Mouse (Mus musculus) CH12F3 (cell line): Measurements from ENCODE around the gene Lsm6.

ENCODE experiments used
- in situ Hi-C: fragments of 300-500 bp; cut with MboI; formaldehyde crosslinking; loops from 2 replicates; pipeline ENCODE4 v1.14.3; 2020; ENCODE audit warnings: low sequenced_read_pairs

Gene Lsm6

GRCm38 (mm10) chr8:78807283-78807682, 13.7 kb downstream of the Lsm6 start:
- in situ Hi-C loops, result no loop called here

DNA sequence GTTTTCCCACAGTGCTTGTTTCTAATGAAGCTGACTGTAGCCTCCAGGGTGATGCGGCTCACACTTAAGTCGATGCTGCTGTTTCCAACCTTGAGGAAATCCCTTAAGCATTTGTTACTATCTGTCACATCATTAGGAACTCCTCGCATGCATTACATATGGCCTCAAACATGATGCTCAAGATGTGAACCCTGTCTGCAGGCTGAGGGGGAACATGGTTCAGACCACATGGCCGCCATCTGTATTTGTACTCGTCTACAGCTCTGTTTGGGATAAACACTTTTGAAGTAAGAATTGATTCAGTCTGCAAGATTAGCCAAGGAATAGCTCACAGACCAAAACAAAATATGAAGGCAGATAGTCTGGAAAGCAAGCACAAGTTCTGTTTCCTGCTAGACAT, 14.9 kb downstream of the Lsm6 start:
- in situ Hi-C loops, result no loop called here

- in situ Hi-C loops, result no loop called here
Observed at GRCm38 (mm10) chr8:78801201-78801600, 19.7 kb downstream of the Lsm6 start.

DNA sequence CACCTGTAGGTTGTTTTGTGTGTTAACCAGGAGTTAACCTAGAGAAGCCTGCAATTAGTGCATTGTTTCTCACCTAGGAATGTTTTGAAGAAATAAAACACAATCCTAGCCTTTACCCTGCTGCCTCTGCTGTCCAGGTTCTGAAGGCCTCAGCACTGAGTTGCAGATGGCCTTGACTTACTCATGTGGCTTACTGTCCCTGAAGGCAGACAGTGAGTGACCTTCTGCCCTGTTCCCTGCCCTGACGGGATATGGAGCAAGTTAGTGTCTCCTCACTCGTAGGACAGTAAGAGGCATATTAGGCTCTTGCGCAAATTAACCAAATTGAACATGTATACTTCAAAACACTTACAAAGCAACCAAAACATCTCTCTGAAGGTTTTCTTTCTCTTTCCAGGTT, 22.3 kb downstream of the Lsm6 start:
- in situ Hi-C loops, result no loop called here

GRCm38 (mm10) chr8:78797985-78798384, 23.0 kb downstream of the Lsm6 start:
- in situ Hi-C loops, result no loop called here

- in situ Hi-C loops, result no loop called here
Observed at GRCm38 (mm10) chr8:78793231-78793630, 27.7 kb downstream of the Lsm6 start.

GRCm38 (mm10) chr8:78776816-78777215, 44.1 kb downstream of the Lsm6 start:
- in situ Hi-C loops, result no loop called here

DNA sequence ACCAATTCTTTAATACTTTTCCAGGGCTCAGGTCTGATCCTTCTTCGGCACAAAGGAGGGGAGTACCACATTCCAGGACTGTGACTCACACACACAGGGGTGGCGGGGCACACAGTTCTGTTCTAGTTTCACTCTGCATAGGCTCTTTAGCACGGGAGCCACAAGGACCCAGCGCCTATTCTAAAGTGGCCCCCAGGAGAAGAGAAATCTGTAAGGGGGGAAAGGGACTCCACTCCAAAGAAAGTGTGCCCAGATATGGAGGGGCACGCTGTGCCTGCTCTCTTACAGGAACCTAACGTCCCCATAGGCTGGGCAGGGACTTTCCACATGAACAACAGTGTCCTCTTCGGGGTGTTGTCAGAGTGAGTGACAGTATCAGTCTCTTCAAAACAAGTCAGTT, 49.7 kb downstream of the Lsm6 start:
- in situ Hi-C loops, result no loop called here

DNA sequence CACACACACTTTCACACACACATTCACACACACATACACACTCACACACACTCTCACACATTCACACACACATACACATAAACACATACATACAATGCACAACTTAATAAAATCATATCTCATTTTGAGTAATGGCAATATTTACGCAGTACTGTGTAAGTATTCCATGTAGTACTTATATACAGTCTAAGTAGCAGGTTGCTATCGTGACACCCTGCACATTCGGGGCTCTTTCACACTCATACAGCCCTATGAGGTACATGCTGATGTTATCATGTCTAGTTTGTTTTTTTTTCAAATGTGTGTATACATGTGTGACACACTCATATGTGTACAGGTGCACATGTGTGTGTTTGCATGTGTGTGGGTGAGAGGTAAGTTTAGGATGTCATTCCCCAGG, 50.4 kb downstream of the Lsm6 start:
- in situ Hi-C loops, result no loop called here

DNA sequence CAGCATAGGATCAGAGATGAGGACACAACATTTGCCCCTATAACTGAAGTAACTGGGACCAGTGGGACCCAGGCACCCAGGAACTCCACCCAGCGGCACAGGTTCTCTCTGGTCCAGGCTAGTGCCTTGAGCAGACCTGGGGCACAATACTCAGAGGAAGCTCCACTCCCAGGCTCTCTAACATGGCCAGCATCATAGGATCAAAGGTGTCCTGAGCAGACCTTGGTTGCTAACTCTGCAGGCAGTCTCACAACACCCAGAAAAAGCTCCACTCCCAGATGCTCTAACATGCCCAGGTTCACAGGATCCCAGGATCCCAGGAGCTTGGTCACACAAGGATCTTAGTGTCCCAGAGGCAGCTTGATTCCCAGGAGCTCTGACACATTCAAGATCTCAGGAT, 55.4 kb downstream of the Lsm6 start:
- in situ Hi-C loops, result no loop called here

DNA sequence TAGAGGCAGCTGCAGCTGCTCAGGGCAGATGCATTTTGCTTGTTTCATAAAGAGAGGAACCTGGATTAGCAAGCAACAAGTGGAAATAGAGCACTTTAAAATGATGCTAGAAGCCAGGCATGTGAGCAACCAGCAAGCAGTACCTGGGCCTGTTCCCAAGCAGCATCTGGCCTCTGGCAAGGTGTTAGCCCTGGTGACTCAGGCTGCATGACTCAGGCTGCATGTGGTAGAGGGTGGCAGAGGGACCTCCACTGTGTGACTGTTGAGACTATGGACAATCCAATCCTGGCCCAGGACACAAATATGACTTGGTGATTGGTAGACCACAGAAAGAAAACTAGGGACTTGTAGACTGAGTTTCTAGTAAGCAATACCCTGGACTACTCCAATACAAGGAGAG, 56.0 kb downstream of the Lsm6 start:
- in situ Hi-C loops, result no loop called here

GRCm38 (mm10) chr8:78759139-78759538, 61.8 kb downstream of the Lsm6 start:
- in situ Hi-C loops, result no loop called here

DNA sequence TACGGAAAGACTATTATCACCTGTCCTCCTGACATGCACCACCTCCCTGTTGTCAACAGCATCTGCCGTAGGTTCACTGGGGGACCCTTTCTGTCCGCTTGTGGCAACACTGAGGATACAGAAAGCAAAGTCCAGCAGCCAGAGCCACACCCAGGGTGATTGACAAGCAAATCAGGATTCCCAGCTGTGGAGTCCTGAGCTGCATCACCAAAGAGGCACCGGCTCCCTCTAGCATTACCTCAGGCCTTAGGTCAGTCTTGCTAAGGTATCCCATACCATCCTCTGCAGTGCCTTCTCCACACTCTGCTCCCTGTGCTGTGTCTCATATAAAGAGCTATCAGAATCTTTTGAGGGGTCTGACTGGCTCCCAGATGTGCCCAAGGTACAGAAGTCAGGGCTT, 66.0 kb downstream of the Lsm6 start:
- in situ Hi-C loops, result no loop called here
